Mouse (Mus musculus): ENCODE data around the gene Fam160a2. TPM values are rescaled to one million over a fixed set of nuclear protein-coding genes. Genes with fewer than 3 reads are reported as not detected.

The Fam160a2 gene
- total and polyA plus RNA-seq, 3 experiments = 6.2 to 17.7 TPM; not detected in 1

DNA sequence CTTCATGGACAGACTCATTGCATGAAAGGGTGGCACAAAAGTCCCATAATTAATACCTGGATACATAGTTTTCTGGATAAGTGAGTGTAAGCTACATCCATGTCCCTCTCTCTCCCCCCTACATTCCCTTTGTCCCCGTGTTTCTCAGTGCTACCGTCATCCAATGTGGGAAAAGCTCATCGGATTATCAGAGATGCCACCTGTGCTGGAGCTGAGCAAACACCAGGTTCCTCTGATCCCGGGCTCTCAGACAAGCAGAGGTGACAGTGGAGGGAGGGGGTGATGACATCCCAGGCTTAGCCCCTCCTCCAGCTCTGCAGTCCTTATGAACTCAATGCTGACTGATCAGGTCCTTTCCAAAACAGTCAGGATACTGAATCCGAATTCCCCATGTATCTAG lies 24.5 kb upstream of the Fam160a2 start:
- Histone ChIP-seq H3K27ac (ENCODE audit: control insufficient read depth, low read depth, low read length) (no peak overlapping the region), H3K79me2 (ENCODE audit: control insufficient read depth, insufficient read depth, low read length, poor library complexity) (no peaks in the 10 kb centered on the region), H3K27me3 (ENCODE audit: control insufficient read depth in 1 of 2, insufficient read depth in 2 of 2, low read length in 2 of 2) (no peaks in the 10 kb centered on the region), H3K4me1 (ENCODE audit: control insufficient read depth in 1 of 2, insufficient read depth in 2 of 2, low read length in 2 of 2) (no peaks in the 10 kb centered on the region), H3K9ac (ENCODE audit: control insufficient read depth, low read depth, low read length, poor library complexity, severe bottlenecking) (no peak overlapping the region), H3K9me3 (replicated peaks; ENCODE audit: insufficient read depth, low read length) (no peaks in the 10 kb centered on the region), H3K4me3 (ENCODE audit: control insufficient read depth in 1 of 2, insufficient read depth in 1 of 2, low read depth in 2 of 2, low read length in 2 of 2) (no peak overlapping the region), H3K36me3 (ENCODE audit: control insufficient read depth in 1 of 2, insufficient read depth in 2 of 2, low read length in 2 of 2) (no peaks in the 10 kb centered on the region)
- TF ChIP-seq KAT2A (conservative IDR thresholded peaks at IDR 0.05; ENCODE audit: low read depth, low read length) = no peak
- no peak for TF ChIP-seq ETS1 (IDR thresholded peaks at IDR 0.05; ENCODE audit: low read depth, low read length)
- no peak for TF ChIP-seq TAL1 (IDR thresholded peaks at IDR 0.05; ENCODE audit: low read length)
- TF ChIP-seq TBP (IDR thresholded peaks at IDR 0.05; ENCODE audit: low read depth, low read length) = no peak
- TF ChIP-seq USF1 (IDR thresholded peaks at IDR 0.05; ENCODE audit: low read depth, low read length) = no peak
- TF ChIP-seq RCOR1 (IDR thresholded peaks at IDR 0.05; ENCODE audit: low read depth, low read length) = no peak
- TF ChIP-seq GABPA (IDR thresholded peaks at IDR 0.05; ENCODE audit: low read depth, low read length) = no peak
- TF ChIP-seq MAZ (IDR thresholded peaks at IDR 0.05; ENCODE audit: low read depth, low read length) = no peak
- TF ChIP-seq CHD1 (IDR thresholded peaks at IDR 0.05; ENCODE audit: low read depth, low read length) = no peak
- TF ChIP-seq NRF1 (IDR thresholded peaks at IDR 0.05; ENCODE audit: insufficient read depth, low read depth, low read length, poor library complexity, severe bottlenecking) = no peak
- no peak for TF ChIP-seq ELF1 (IDR thresholded peaks at IDR 0.05; ENCODE audit: low read depth, low read length)
- TF ChIP-seq USF2 (IDR thresholded peaks at IDR 0.05; ENCODE audit: borderline replicate concordance in 1 of 2, insufficient read depth in 1 of 2, low read depth in 1 of 2, low read length in 2 of 2) = no peak
- no peak for TF ChIP-seq POLR2A (IDR thresholded peaks at IDR 0.05; ENCODE audit: control insufficient read depth in 1 of 2, insufficient read depth in 1 of 2, low read depth in 1 of 2, low read length in 2 of 2, poor library complexity in 1 of 2)
- TF ChIP-seq MAFK (IDR thresholded peaks at IDR 0.05; ENCODE audit: borderline replicate concordance, low read depth, low read length) = no peak
- TF ChIP-seq SMC3 (IDR thresholded peaks at IDR 0.05; ENCODE audit: low read depth, low read length) = no peak
- TF ChIP-seq E2F4 (IDR thresholded peaks at IDR 0.05; ENCODE audit: borderline replicate concordance, low read depth, low read length) = no peak
- no peak for DNase-seq (ENCODE audit: low read depth, low spot score)

DNA sequence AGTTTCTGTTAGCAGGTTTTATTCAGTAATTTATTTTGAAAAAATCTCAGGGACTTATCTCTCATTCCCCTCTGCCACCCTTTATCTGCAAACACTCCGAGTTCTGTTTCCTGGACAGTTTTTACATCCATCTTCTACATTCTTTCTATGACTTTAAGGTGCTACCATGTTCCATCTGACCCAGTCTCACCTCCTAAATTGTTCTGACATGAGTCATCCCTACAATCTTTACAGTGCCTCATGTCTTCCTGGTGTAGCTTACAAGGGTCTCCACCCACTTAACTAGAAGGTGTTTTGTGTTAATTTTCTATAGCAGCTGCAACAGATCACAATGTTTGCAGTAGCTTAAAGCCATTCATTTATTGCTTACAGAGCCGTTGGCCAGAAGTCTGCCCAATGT lies 21.0 kb upstream of the Fam160a2 start:
- H3K27ac ChIP-seq (ENCODE audit: control insufficient read depth, low read depth, low read length) = no peak overlapping the region
- no peak overlapping the region for H3K9ac ChIP-seq (ENCODE audit: control insufficient read depth, low read depth, low read length, poor library complexity, severe bottlenecking)
- no peak for TF ChIP-seq POLR2AphosphoS5 (IDR thresholded peaks at IDR 0.05; ENCODE audit: borderline replicate concordance, low read depth, low read length)
- no peak for TF ChIP-seq POLR2AphosphoS2 (IDR thresholded peaks at IDR 0.05; ENCODE audit: low read length)
- TF ChIP-seq RAD21 (IDR thresholded peaks at IDR 0.05; ENCODE audit: low read depth, low read length) = no peak
- TF ChIP-seq SIN3A (IDR thresholded peaks at IDR 0.05; ENCODE audit: low read length) = no peak
- no peak for TF ChIP-seq ZKSCAN1 (IDR thresholded peaks at IDR 0.05; ENCODE audit: low read depth, low read length)
- no peak for TF ChIP-seq GATA1 (IDR thresholded peaks at IDR 0.05; ENCODE audit: low read depth, low read length)
- no peak for TF ChIP-seq ELF1 (IDR thresholded peaks at IDR 0.05; ENCODE audit: low read depth, low read length)
- TF ChIP-seq MYC (IDR thresholded peaks at IDR 0.05; ENCODE audit: low read depth, low read length) = no peak
- TF ChIP-seq ZNF384 (IDR thresholded peaks at IDR 0.05; ENCODE audit: low read depth, low read length) = no peak
- no peak for TF ChIP-seq CTCF (IDR thresholded peaks at IDR 0.05 in 2 of 3, conservative IDR thresholded peaks at IDR 0.05 in 1 of 3; ENCODE audit: control insufficient read depth in 1 of 3, insufficient read depth in 1 of 3, low read depth in 2 of 3, low read length in 3 of 3, poor library complexity in 1 of 3, severe bottlenecking in 1 of 3)
- TF ChIP-seq BHLHE40 (IDR thresholded peaks at IDR 0.05; ENCODE audit: borderline replicate concordance, low read depth, low read length) = no peak
- no peak for TF ChIP-seq TCF12 (IDR thresholded peaks at IDR 0.05; ENCODE audit: low read depth, low read length)
- no peak for TF ChIP-seq KAT2A (conservative IDR thresholded peaks at IDR 0.05; ENCODE audit: low read depth, low read length)
- TF ChIP-seq HCFC1 (IDR thresholded peaks at IDR 0.05; ENCODE audit: low read depth, low read length) = no peak
- no peak for TF ChIP-seq RCOR1 (IDR thresholded peaks at IDR 0.05; ENCODE audit: low read depth, low read length)
- TF ChIP-seq MAX (IDR thresholded peaks at IDR 0.05; ENCODE audit: low read length) = no peak
- TF ChIP-seq SMC3 (IDR thresholded peaks at IDR 0.05; ENCODE audit: low read depth, low read length) = no peak
- no peak for TF ChIP-seq USF1 (IDR thresholded peaks at IDR 0.05; ENCODE audit: low read depth, low read length)
- H3K36me3 ChIP-seq (ENCODE audit: control insufficient read depth in 1 of 2, insufficient read depth in 2 of 2, low read length in 2 of 2) = no peaks in the 10 kb centered on the region
- no peaks in the 10 kb centered on the region for H3K9me3 ChIP-seq (replicated peaks; ENCODE audit: insufficient read depth, low read length)
- H3K79me2 ChIP-seq (ENCODE audit: control insufficient read depth, insufficient read depth, low read length, poor library complexity) = no peaks in the 10 kb centered on the region
- no peaks in the 10 kb centered on the region for H3K4me1 ChIP-seq (ENCODE audit: control insufficient read depth in 1 of 2, insufficient read depth in 2 of 2, low read length in 2 of 2)
- H3K27me3 ChIP-seq (ENCODE audit: control insufficient read depth in 1 of 2, insufficient read depth in 2 of 2, low read length in 2 of 2) = peaks cover 0 to 2% of the 10 kb centered on the region in 2 experiments; a peak in 1 of 4 replicates
- no peak overlapping the region for H3K4me3 ChIP-seq (ENCODE audit: control insufficient read depth in 1 of 2, insufficient read depth in 1 of 2, low read depth in 2 of 2, low read length in 2 of 2)
- no peak for DNase-seq (ENCODE audit: low read depth, low spot score)

Data from MEL (cell line).